Mouse (Mus musculus): ENCODE measurements at regions not wholly inside any gene's neighbourhood (a gene's known extent, or its start where the extent isn't known, plus 50 kb on each side); places are given as distances from the start of the nearest gene placed in this dataset.

DNA sequence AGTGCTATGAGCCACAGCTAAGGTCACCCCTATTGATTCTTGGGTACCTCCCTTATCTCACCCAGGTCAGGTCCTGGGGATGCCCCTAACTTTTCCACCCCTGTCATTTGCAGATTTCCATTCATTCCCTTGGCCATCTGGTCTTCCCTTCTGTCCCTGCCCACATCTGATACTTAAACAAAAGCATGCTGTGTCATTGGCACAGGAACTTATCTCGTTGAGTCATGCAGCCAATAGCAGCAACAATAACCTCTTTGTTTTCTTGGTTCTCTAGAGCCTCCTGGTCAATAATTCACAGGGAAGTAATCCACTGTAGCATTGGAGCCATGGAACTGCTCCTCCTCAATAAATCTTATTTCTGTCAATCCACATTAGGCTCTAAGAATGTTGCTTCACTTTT, 653.0 kb upstream of the Slc39a10 start:
- no peak overlapping the region for H3K27ac ChIP-seq (ENCODE audit: insufficient read depth, low read depth, low read length, poor library complexity, severe bottlenecking)
- no peak for DNase-seq (ENCODE audit: low read depth, low spot score)
- H3K9ac ChIP-seq (ENCODE audit: insufficient read depth, low read depth, low read length, poor library complexity, severe bottlenecking) = no peak overlapping the region
- no peaks in the 10 kb centered on the region for H3K36me3 ChIP-seq (ENCODE audit: control insufficient read depth, insufficient read depth, low read length, poor library complexity, severe bottlenecking)
- TF ChIP-seq MAFK (IDR thresholded peaks at IDR 0.05; ENCODE audit: insufficient read depth, low read depth, low read length) (no peak), HCFC1 (IDR thresholded peaks at IDR 0.05; ENCODE audit: borderline replicate concordance, insufficient read depth, low read length) (no peak), ZC3H11A (IDR thresholded peaks at IDR 0.05; ENCODE audit: borderline replicate concordance, low read depth, low read length) (no peak), CHD2 (IDR thresholded peaks at IDR 0.05; ENCODE audit: low read depth, low read length) (no peak), ZNF384 (IDR thresholded peaks at IDR 0.05; ENCODE audit: low read depth, low read length) (no peak)
- in situ Hi-C loops (cut with MboI; ENCODE audit: low sequenced_read_pairs in 2 of 2, unreplicated experiment in 2 of 2) = no loop called here
- H3K9me3 ChIP-seq (ENCODE audit: control insufficient read depth, insufficient read depth, low read depth, low read length) = no peaks in the 10 kb centered on the region
- no peak overlapping the region for H3K4me3 ChIP-seq (ENCODE audit: insufficient read depth in 1 of 2, low read depth in 1 of 2, low read length in 2 of 2, poor library complexity in 1 of 2, severe bottlenecking in 1 of 2)
- no peaks in the 10 kb centered on the region for H3K4me1 ChIP-seq (ENCODE audit: control insufficient read depth in 2 of 2, insufficient read depth in 2 of 2, low read length in 2 of 2, poor library complexity in 1 of 2)

GRCm38 (mm10) chr1:47511426-47511825, 618.8 kb upstream of the Slc39a10 start:
- in situ Hi-C loops (cut with MboI; ENCODE audit: low sequenced_read_pairs in 2 of 2, unreplicated experiment in 2 of 2) = no loop called here
- Histone ChIP-seq H3K27ac (ENCODE audit: insufficient read depth, low read depth, low read length, poor library complexity, severe bottlenecking) (no peak overlapping the region), H3K9ac (ENCODE audit: insufficient read depth, low read depth, low read length, poor library complexity, severe bottlenecking) (no peak overlapping the region), H3K4me3 (ENCODE audit: insufficient read depth in 1 of 2, low read depth in 1 of 2, low read length in 2 of 2, poor library complexity in 1 of 2, severe bottlenecking in 1 of 2) (no peak overlapping the region), H3K9me3 (ENCODE audit: control insufficient read depth, insufficient read depth, low read depth, low read length) (no peaks in the 10 kb centered on the region), H3K36me3 (ENCODE audit: control insufficient read depth, insufficient read depth, low read length, poor library complexity, severe bottlenecking) (no peaks in the 10 kb centered on the region), H3K4me1 (ENCODE audit: control insufficient read depth in 2 of 2, insufficient read depth in 2 of 2, low read length in 2 of 2, poor library complexity in 1 of 2) (no peaks in the 10 kb centered on the region)
- no peak for DNase-seq (ENCODE audit: low read depth, low spot score)
- TF ChIP-seq ZC3H11A (IDR thresholded peaks at IDR 0.05; ENCODE audit: borderline replicate concordance, low read depth, low read length) (no peak), HCFC1 (IDR thresholded peaks at IDR 0.05; ENCODE audit: borderline replicate concordance, insufficient read depth, low read length) (no peak), CHD2 (IDR thresholded peaks at IDR 0.05; ENCODE audit: low read depth, low read length) (no peak), MAFK (IDR thresholded peaks at IDR 0.05; ENCODE audit: insufficient read depth, low read depth, low read length) (no peak), ZNF384 (IDR thresholded peaks at IDR 0.05; ENCODE audit: low read depth, low read length) (no peak)

DNA sequence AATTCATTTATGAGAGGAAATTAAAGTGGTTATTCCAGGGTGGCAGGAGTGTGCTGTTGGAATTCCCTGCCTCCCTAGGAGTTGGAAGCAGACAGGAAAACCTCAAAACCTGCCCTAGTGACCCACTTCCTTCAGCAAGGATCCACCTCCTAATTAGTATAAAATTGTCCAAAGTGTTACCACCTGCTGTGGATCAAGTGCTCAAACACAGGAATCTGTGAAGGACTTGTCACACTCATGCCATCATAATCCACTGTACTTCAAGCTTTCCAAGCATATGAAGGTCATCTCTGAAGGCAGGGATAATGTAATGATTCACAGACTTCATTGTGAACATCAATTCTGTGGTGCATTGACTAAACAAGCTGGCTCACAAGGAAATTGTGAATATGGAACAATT, 615.1 kb upstream of the Slc39a10 start:
- Histone ChIP-seq H3K9me3 (ENCODE audit: control insufficient read depth, insufficient read depth, low read depth, low read length) (no peaks in the 10 kb centered on the region), H3K9ac (ENCODE audit: insufficient read depth, low read depth, low read length, poor library complexity, severe bottlenecking) (no peak overlapping the region), H3K4me1 (ENCODE audit: control insufficient read depth in 2 of 2, insufficient read depth in 2 of 2, low read length in 2 of 2, poor library complexity in 1 of 2) (no peaks in the 10 kb centered on the region), H3K27ac (ENCODE audit: insufficient read depth, low read depth, low read length, poor library complexity, severe bottlenecking) (no peak overlapping the region), H3K4me3 (ENCODE audit: insufficient read depth in 1 of 2, low read depth in 1 of 2, low read length in 2 of 2, poor library complexity in 1 of 2, severe bottlenecking in 1 of 2) (no peak overlapping the region), H3K36me3 (ENCODE audit: control insufficient read depth, insufficient read depth, low read length, poor library complexity, severe bottlenecking) (no peaks in the 10 kb centered on the region)
- in situ Hi-C loops (cut with MboI; ENCODE audit: low sequenced_read_pairs in 2 of 2, unreplicated experiment in 2 of 2) = no loop called here
- TF ChIP-seq CHD2 (IDR thresholded peaks at IDR 0.05; ENCODE audit: low read depth, low read length) = no peak
- TF ChIP-seq HCFC1 (IDR thresholded peaks at IDR 0.05; ENCODE audit: borderline replicate concordance, insufficient read depth, low read length) = no peak
- no peak for TF ChIP-seq ZC3H11A (IDR thresholded peaks at IDR 0.05; ENCODE audit: borderline replicate concordance, low read depth, low read length)
- no peak for TF ChIP-seq ZNF384 (IDR thresholded peaks at IDR 0.05; ENCODE audit: low read depth, low read length)
- no peak for TF ChIP-seq MAFK (IDR thresholded peaks at IDR 0.05; ENCODE audit: insufficient read depth, low read depth, low read length)
- DNase-seq (ENCODE audit: low read depth, low spot score) = no peak

DNA sequence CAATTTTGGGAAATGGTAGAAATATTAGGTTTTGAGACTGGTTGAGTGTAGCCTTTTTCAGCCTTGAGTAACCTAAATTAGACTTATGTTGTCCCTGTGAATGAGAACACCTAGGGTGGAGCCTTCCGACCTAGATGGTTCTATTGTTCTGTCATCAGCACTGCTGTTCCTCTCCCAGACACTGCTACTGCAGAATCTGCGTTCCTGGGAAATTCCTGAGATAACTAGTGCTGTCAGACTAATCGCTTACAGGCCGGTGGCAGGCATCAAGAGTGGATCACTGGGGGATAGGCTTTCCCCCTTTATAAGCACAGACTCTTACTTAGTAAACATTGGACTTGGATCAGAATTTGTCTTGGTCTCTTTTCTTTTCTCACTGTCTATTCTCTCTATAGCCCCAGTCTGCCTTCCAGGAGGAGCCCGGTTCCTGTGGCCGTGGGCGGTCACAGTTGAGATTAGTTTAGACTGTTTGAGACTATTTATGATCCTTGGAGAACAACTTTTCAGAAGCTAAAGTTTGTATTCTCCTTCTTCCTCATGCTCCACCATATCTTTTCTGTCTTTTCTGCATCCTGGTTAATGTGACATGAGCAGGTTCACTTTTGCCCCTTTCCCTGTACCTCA, 596.0 kb upstream of the Slc39a10 start:
- H3K4me1 ChIP-seq (ENCODE audit: control insufficient read depth in 2 of 2, insufficient read depth in 2 of 2, low read length in 2 of 2, poor library complexity in 1 of 2) = no peaks in the 10 kb centered on the region
- H3K9me3 ChIP-seq (ENCODE audit: control insufficient read depth, insufficient read depth, low read depth, low read length) = no peaks in the 10 kb centered on the region
- DNase-seq (ENCODE audit: low read depth, low spot score) = no peak
- in situ Hi-C loops (cut with MboI; ENCODE audit: low sequenced_read_pairs in 2 of 2, unreplicated experiment in 2 of 2) = no loop called here
- H3K27ac ChIP-seq (ENCODE audit: insufficient read depth, low read depth, low read length, poor library complexity, severe bottlenecking) = no peak overlapping the region
- H3K9ac ChIP-seq (ENCODE audit: insufficient read depth, low read depth, low read length, poor library complexity, severe bottlenecking) = no peak overlapping the region
- TF ChIP-seq CHD2 (IDR thresholded peaks at IDR 0.05; ENCODE audit: low read depth, low read length) (no peak), MAFK (IDR thresholded peaks at IDR 0.05; ENCODE audit: insufficient read depth, low read depth, low read length) (no peak), HCFC1 (IDR thresholded peaks at IDR 0.05; ENCODE audit: borderline replicate concordance, insufficient read depth, low read length) (no peak), ZNF384 (IDR thresholded peaks at IDR 0.05; ENCODE audit: low read depth, low read length) (no peak)
- H3K4me3 ChIP-seq (ENCODE audit: insufficient read depth in 1 of 2, low read depth in 1 of 2, low read length in 2 of 2, poor library complexity in 1 of 2, severe bottlenecking in 1 of 2) = no peak overlapping the region
- H3K36me3 ChIP-seq (ENCODE audit: control insufficient read depth, insufficient read depth, low read length, poor library complexity, severe bottlenecking) = no peaks in the 10 kb centered on the region

GRCm38 (mm10) chr1:47486087-47486486, 593.4 kb upstream of the Slc39a10 start:
- Histone ChIP-seq H3K4me1 (ENCODE audit: control insufficient read depth in 2 of 2, insufficient read depth in 2 of 2, low read length in 2 of 2, poor library complexity in 1 of 2) (no peaks in the 10 kb centered on the region), H3K4me3 (ENCODE audit: insufficient read depth in 1 of 2, low read depth in 1 of 2, low read length in 2 of 2, poor library complexity in 1 of 2, severe bottlenecking in 1 of 2) (no peak overlapping the region), H3K9me3 (ENCODE audit: control insufficient read depth, insufficient read depth, low read depth, low read length) (no peaks in the 10 kb centered on the region), H3K36me3 (ENCODE audit: control insufficient read depth, insufficient read depth, low read length, poor library complexity, severe bottlenecking) (no peaks in the 10 kb centered on the region), H3K27ac (ENCODE audit: insufficient read depth, low read depth, low read length, poor library complexity, severe bottlenecking) (no peak overlapping the region), H3K9ac (ENCODE audit: insufficient read depth, low read depth, low read length, poor library complexity, severe bottlenecking) (no peak overlapping the region)
- DNase-seq (ENCODE audit: low read depth, low spot score) = no peak
- in situ Hi-C loops (cut with MboI; ENCODE audit: low sequenced_read_pairs in 2 of 2, unreplicated experiment in 2 of 2) = no loop called here
- TF ChIP-seq ZNF384 (IDR thresholded peaks at IDR 0.05; ENCODE audit: low read depth, low read length) (no peak), HCFC1 (IDR thresholded peaks at IDR 0.05; ENCODE audit: borderline replicate concordance, insufficient read depth, low read length) (no peak), MAFK (IDR thresholded peaks at IDR 0.05; ENCODE audit: insufficient read depth, low read depth, low read length) (no peak), ZC3H11A (IDR thresholded peaks at IDR 0.05; ENCODE audit: borderline replicate concordance, low read depth, low read length) (no peak), CHD2 (IDR thresholded peaks at IDR 0.05; ENCODE audit: low read depth, low read length) (no peak)
